Mouse (Mus musculus) embryonic fibroblast, embryonic 13.5 days (primary cell): ENCODE measurements around the gene Aanat.

ENCODE experiments used
- CTCF ChIP-seq: IDR thresholded peaks from 2 replicates; pipeline ENCODE4 v1.5.1; 2011; ENCODE audit warnings: mild to moderate bottlenecking, control low read depth, low read length, moderate library complexity, borderline replicate concordance; ENCODE audit not compliant: insufficient read depth
- POLR2A ChIP-seq: IDR thresholded peaks from 2 replicates; pipeline ENCODE4 v1.6.1; 2011; ENCODE audit warnings: low read depth, mild to moderate bottlenecking, control low read depth, low read length, moderate library complexity

DNA sequence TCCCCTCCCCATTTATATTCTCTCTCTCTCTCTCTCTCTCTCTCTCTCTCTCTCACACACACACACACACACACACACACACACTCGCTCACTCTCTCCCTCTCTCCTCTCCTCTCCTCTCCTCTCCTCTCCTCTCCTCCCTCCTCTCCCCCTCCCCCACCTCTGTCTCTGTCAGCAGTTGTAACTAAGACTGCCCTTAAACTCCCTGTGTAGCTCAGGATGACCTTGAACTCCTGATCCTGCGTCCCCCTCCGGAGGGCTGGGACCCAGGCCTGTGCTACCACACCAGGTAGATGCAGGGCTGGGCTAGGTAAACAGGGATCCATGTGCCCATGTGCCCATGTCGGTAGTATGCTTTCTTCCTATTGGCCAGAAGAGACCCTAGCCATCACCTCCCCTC is 5.4 kb downstream of the Aanat start:
- no peak for TF ChIP-seq CTCF
- no peak for TF ChIP-seq POLR2A
